Mouse (Mus musculus) lung, postnatal 14 days (tissue): ENCODE results near the gene Slc24a2.

Experiments
- DNase-seq: peaks from one replicate; pipeline ENCODE4 v3.0.0; 2021

Gene Slc24a2

DNA sequence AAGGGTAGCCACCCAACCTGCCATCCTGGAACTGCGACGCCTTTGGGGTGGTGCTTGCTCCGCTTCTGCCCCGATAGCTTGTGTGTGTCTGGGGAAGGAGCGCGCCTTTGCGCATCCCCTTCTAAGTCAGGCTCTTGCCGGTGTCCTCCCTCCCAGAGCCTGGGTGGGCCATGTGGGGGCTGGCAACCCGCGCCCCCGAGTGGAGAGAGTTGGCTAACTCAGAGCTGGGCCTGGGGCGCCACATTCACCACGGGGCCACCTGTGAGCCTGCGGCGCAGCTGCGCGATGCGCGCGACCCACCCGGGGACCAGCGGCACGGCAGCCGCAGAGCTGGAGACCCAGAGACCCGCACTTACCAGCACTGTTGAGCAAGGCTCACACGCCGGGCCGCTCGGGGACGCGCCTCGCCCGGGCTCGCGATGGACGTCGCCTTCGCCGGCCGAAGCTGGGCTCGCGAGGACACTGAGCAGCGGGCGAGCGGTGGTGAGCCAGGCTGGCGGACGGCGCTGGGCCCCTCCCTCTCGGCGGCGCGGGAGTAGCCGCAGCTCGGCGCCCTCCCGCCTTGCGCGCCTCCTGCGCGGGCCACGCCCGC lies at the start of gene Slc24a2:
TSS of gene Slc24a2 (minus strand) at position 518 of the 592 bp plus-strand sequence.
- DNase-seq = peak; percentile 19

DNA sequence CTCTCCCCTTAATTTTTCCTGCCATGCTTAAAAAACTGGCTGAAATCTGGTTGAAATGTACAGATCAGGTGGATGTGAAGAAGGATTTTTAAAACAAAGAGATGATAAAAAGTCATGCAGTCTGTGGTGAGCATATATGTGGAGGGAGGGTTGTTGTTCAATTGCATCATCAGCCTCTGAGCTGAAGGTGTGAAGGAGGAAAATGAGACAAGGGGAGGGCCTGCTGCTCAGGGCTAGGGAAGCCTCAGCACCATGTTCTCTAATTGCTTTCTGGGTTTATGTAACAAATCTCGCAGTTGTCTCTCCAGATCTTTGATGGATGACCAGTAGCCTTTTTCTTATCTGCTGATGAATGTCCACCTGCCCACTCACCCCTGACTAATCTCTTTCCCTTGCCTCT lies 44.5 kb upstream of the Slc24a2 start:
- no peak for DNase-seq

DNA sequence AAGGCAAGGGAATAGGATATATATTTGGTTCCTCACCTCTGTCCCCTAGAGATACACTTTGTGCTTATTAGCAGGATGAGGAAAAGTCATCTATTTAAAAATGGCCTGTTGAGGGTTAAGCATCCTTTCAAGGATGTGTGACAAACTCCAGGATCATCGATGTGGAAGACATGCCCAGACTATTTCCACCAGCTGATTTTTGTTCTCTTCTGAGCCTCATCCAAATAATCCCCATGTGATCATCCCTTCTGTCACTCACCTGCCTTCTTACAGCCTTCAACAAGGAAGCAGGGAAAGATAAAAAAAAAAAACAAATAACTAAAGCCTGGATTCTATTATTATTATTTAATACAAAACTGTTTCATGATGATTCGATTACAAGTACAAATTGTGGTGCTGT lies 44.0 kb upstream of the Slc24a2 start:
- DNase-seq = no peak

- DNase-seq = no peak
These were observed 43.2 kb upstream of the Slc24a2 start for GRCm38 (mm10) chr4:87273476-87273875.

- no peak for DNase-seq
These were observed 885 bp downstream of the Slc24a2 start for GRCm38 (mm10) chr4:87229224-87229959.

- DNase-seq = peak; percentile 7
These were observed 8.7 kb downstream of the Slc24a2 start for GRCm38 (mm10) chr4:87221586-87221985.

DNA sequence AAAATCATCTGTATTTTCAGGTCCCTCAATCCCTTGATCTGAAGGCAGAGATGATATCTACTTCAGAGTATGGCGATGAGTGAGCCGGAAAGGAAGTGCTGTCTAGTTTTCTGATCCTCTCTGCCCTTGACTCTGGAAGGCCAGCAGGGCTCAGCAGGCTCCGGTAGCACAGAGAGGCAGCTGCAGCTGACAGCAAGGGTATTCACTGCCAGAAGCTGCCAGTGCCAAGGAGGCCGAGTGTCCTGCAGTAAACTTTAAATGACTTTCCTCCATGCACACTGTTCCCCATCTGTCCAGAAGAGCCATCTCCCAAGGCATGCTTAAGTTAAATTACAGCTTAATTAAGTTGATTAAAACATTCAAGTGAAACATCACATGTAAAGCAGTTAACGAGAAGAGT lies 12.1 kb downstream of the Slc24a2 start:
- DNase-seq = no peak

GRCm38 (mm10) chr4:87211344-87211978 lies 18.8 kb downstream of the Slc24a2 start:
- no peak for DNase-seq

GRCm38 (mm10) chr4:87210533-87210932 lies 19.7 kb downstream of the Slc24a2 start:
- no peak for DNase-seq

GRCm38 (mm10) chr4:87202081-87202480 lies 28.2 kb downstream of the Slc24a2 start:
- no peak for DNase-seq

- no peak for DNase-seq
These were observed 29.0 kb downstream of the Slc24a2 start for GRCm38 (mm10) chr4:87201229-87201628.

GRCm38 (mm10) chr4:87184147-87184930 lies 45.9 kb downstream of the Slc24a2 start:
- no peak for DNase-seq

DNA sequence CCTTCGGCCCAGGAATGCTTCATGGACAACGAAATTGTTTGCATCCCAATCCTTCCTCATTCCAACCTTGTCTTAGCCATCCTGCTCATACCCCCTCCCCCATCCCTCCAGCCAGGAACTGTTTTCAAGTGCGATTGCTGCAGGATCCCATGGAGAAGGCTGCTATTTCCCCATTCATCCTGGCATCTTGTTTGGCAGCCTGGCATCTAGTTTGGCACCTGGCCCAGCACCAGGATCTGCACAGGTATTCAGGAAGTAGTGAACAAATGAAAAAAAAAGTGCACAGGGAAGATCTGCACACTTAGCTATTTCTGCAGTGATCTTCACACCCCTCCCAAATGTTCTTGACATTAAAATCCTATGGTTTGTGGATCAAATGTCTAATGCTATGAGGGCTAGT lies 53.2 kb downstream of the Slc24a2 start:
- no peak for DNase-seq

DNA sequence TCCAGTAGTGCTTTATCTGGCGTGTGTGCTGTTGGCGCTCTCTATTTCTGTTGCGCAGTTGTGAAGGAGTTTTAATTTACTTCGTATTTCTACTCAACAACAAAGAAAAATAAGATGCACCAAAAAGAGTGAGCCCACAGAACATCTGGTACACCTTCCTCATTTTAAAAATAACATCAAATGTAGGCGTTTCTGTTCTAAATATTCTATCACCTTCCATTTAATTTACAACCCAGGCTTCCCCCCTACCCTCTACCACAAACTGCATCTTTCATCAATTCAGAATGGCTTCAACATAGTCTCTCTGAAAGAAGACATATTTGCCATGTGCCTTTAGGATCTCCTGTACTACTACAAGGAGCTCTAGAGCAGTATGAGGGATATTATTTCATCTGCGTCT lies 66.3 kb downstream of the Slc24a2 start:
- DNase-seq = no peak

DNA sequence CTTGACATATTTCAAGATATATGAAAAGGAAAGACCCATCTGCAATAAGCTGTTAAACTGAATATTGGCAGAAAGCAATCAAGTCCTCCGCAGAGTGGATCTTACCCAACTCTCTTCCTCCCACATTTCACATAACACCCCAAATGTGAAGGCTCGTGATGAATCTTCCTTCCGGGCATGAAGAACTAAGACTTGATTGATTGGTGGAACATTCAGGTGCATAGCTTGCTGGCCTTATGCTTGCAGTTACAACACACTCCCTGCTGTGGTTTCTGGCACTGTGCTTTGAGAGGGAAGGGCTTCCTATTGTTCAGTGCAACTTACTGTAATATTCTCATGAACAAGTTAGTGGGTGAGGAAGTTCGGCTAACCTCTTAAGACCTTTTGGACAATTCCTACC lies 72.2 kb downstream of the Slc24a2 start:
- no peak for DNase-seq

- no peak for DNase-seq
These were observed 78.3 kb downstream of the Slc24a2 start for GRCm38 (mm10) chr4:87151990-87152389.

DNA sequence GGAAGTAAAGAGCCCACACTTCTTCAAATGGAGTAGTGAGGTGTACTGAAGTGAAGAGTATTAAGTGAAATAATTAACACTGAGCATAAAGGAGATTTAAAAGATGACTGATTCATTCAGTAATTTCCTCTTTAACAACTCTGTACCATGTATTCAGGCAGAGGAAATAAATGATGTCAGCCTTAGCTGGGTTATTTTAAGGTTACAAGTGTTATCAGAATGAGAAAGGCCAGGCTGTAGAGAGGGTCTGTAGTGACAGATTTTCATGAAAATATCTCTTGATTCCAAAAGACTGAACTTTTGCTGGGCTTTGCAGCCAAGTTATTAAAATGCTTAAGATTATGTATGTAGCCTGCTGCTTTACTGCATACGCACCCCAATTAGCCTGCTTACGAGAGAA lies 80.7 kb downstream of the Slc24a2 start:
- no peak for DNase-seq

DNA sequence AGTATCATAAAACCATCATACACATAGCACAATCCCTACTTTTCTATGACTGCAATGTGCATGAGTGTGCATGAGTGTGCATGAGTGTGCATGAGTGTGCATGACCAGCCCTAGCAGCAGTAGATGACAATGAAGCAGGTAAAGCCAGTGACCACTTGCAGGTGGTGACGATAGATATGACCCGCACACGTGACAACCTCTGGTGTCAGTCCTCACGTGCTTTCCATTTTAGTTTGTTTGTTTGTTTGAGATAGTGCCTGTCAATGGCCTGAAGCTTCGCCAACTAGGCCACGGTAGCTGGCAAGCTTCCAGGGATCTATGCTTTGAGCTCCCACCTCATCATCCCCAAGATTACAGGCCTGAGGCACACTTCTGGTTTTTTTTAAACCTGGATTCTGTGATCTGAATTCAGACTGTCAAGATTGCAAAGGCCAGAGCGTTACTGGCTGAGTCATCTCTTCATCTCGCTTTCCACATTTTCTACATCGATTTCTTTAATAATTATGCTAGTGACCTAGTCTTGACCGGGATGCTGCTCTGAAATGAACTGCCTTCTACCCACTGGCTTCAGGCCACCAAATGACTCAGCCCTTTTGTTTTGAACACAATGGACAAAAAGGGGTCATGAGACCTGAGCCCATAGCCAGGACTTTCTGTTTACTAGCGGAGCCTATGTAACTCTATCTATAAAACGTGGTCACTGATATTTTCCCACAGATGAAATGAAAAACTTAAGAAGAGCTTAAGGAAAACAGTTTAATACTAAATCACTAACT lies 88.5 kb downstream of the Slc24a2 start:
- DNase-seq = no peak

- DNase-seq = no peak
These were observed 89.4 kb downstream of the Slc24a2 start for GRCm38 (mm10) chr4:87140901-87141300.

- no peak for DNase-seq
These were observed 97.8 kb downstream of the Slc24a2 start for GRCm38 (mm10) chr4:87132525-87132924.

DNA sequence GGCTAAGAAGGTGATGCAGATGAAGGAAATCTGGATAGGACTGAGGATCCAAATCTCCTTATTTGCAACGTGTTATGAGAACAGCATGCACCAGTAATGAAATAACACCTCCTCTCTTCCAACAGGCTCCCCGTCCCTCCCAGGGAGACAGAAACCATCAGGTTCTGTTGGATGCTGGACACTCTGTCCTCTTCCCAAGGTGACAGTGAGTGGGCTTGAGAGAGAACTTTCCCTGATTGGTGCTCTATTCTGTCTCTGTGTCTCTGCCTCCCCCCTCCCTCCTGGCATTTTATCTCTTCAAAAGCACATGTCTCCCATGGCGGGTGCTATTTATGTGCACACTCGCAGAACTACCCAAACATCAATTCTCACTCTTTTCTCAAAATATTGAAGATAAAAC lies 103.5 kb downstream of the Slc24a2 start:
- DNase-seq = no peak

GRCm38 (mm10) chr4:87119758-87120157 lies 110.5 kb downstream of the Slc24a2 start:
- DNase-seq = no peak

- no peak for DNase-seq
These were observed 114.6 kb downstream of the Slc24a2 start for GRCm38 (mm10) chr4:87115726-87116125.
